ENCODE assay signal across 1 mouse cellular context in genomic region chr17:87974629-87975228, GRCm38 (mm10).
TF ChIP-seq lines count a peak whose summit lies in the region.

Gene Msh6, plus strand, starts transcription at chr17:87975062.

TF ChIP-seq in CH12.LX, 34 proteins besides CTCF, POLR2A, EP300 and RAD21 (continued from another document):
- TF ChIP-seq MAZ (IDR thresholded peaks at IDR 0.05; ENCODE audit: low read depth, low read length): no peak; the same call in 1 of the 2 replicates
- TF ChIP-seq USF1 (IDR thresholded peaks at IDR 0.05; ENCODE audit: low read depth, low read length): no peak
- 0 out of 2 replicates have a peak, but pooled peaks have one; percentile 1 for TF ChIP-seq SMC3 (IDR thresholded peaks at IDR 0.05; ENCODE audit: low read depth, low read length)
- no peak for TF ChIP-seq ZKSCAN1 (IDR thresholded peaks at IDR 0.05; ENCODE audit: borderline replicate concordance, low read depth, low read length)
- TF ChIP-seq ELF1 (IDR thresholded peaks at IDR 0.05; ENCODE audit: low read depth, low read length): peak; percentile 93
- no peak for TF ChIP-seq ZNF384 (IDR thresholded peaks at IDR 0.05; ENCODE audit: low read depth, low read length)
- peak; percentile 51; the same call in 1 of the 2 replicates for TF ChIP-seq MYC (IDR thresholded peaks at IDR 0.05; ENCODE audit: low read depth, low read length)
TF ChIP-seq in CH12.LX: peak in this region for 21.
